Mouse (Mus musculus) forebrain, postnatal 0 days (tissue): ENCODE results near the gene Oscar. TPM values are rescaled to one million over a fixed set of nuclear protein-coding genes. Genes with fewer than 3 reads are reported as not detected.
A peak's percentile ranks its signal among the peaks of the same experiment; 100 is the strongest.

Experiments used
- ATAC-seq: fragments of 200-750 bp; cut with Nextera tagmentation; 2 replicates; pipeline ENCODE4 v1.8.0; 2017; ENCODE audit warnings: mild to moderate bottlenecking, moderate library complexity
- DNase-seq: peaks from one replicate; pipeline ENCODE4 v3.0.0-alpha.2; 2015
- H3K27ac ChIP-seq: fragments of 300-500 bp; sonication (generic); 2 replicates; pipeline ENCODE4 v1.5.1; 2014; ENCODE audit warnings: low read depth, mild to moderate bottlenecking, antibody characterized with exemption, low read length, moderate library complexity, mixed read lengths
- H3K27me3 ChIP-seq: fragments of 300-500 bp; sonication (generic); 2 replicates; pipeline ENCODE4 v1.6.1; 2014; ENCODE audit warnings: mild to moderate bottlenecking, low read length, mixed read lengths; ENCODE audit not compliant: insufficient read depth
- H3K36me3 ChIP-seq: fragments of 300-500 bp; sonication (generic); 2 replicates; pipeline ENCODE4 v1.6.1; 2014; ENCODE audit warnings: mild to moderate bottlenecking, moderate library complexity; ENCODE audit not compliant: insufficient read depth
- H3K4me1 ChIP-seq: fragments of 300-500 bp; sonication (generic); 2 replicates; pipeline ENCODE4 v1.6.1; 2014; ENCODE audit warnings: antibody characterized with exemption; ENCODE audit not compliant: insufficient read depth
- H3K4me2 ChIP-seq: fragments of 300-500 bp; sonication (generic); 2 replicates; pipeline ENCODE4 v1.6.1; 2014; ENCODE audit warnings: low read depth, mild to moderate bottlenecking, moderate library complexity
- H3K4me3 ChIP-seq: fragments of 300-500 bp; sonication (generic); 2 replicates; pipeline ENCODE4 v1.5.1; 2014; ENCODE audit warnings: low read depth, low read length, mixed read lengths
- H3K9ac ChIP-seq: fragments of 300-500 bp; sonication (generic); 2 replicates; pipeline ENCODE4 v1.6.1; 2014; ENCODE audit warnings: mild to moderate bottlenecking
- H3K9me3 ChIP-seq: fragments of 300-500 bp; sonication (generic); 2 replicates; pipeline ENCODE4 v1.6.1; 2016; ENCODE audit warnings: low read length
- CTCF ChIP-seq: sonication (generic); IDR thresholded peaks from 2 replicates; pipeline ENCODE4 v1.5.1; 2016; ENCODE audit warnings: antibody characterized with exemption, control low read depth, low read depth
- WGBS: fragments of 180-500 bp; shearing (Covaris S2); extraction: QIAGEN DNeasy Blood & Tissue Kit; methylation state at CpG from one replicate; pipeline ENCODE4 v1.1.7; 2014; 5-methylcytosine and 5-hydroxymethylcytosine counted together
- polyA plus RNA-seq: library from polyadenylated mRNA; unstranded; fragments of >200 nt; fragmentation: Nextera tagmentation; extraction: Ambion mirVana; gene quantifications from 2 replicates; pipeline ENCODE4 v1.2.1, GENCODE M21; 2015
- total RNA-seq: library from RNA; depleted of rRNA; stranded (reverse); fragments of >200 nt; gene quantifications from 2 replicates; pipeline ENCODE4 v1.2.3, GENCODE M21; 2014

Oscar gene
- total and polyA plus RNA-seq, 2 experiments from 2014 or later, result 0.42 to 0.43 TPM

DNA sequence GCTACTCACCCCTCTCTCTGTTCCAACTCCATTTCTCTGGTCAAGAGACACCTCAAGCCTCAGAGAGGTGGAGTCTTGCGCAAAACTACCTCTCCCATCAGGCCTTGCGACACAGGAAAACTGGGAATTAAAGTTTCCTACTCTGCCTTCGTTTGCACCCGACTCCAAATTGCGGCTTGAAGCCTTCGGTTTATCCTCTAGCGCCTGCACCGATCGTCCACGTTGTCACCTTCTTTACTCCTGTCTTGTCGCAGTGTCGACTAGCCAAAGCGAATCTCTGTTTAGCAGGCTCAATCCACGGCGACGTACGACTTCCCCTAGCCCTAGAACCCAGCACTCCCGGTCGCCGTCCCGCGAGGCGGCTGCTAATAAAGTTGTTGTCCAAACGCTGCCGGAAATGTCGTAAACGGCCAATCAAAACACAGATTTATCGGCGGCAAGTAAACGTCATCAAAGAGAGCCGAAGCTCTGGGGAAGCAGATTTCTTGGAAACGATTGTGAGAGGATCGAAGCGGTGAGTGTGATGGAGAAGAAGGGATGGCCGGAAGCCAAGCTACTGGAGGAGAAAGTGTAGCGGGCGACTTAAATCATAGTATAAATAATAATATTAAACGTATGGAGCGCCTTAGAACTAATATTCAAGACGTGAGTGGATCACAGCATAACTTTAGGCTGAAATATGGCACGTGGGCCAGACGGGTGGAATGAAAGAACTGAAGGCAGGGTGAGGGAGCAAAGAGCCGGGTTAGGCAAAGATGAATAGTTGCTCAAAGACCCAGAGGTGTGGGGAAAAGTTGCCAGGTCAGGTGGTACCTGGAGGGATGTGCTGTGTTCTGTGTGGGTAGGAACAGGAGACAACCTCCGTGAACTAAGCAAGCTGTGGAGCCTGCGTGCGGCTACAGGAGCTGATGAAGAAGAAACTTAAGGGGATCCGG, 13.9 kb upstream of the Oscar start, which contains the start of the genes Tfpt and Prpf31:
Tfpt (minus strand) TSS at position 387 of the 935 bp plus-strand sequence.
Prpf31 (plus strand) TSS at position 443 of the 935 bp plus-strand sequence.
- H3K9ac ChIP-seq, result peak within 1 kb of the TSS; percentile 65
- H3K4me2 ChIP-seq, result peak within 1 kb of the TSS; percentile 92
- WGBS, result 1% methylated on average over 47 of the region's 47 CpGs
- no peaks in the 10 kb centered on the region for H3K27me3 ChIP-seq
- TF ChIP-seq CTCF, result no peak
- H3K36me3 ChIP-seq, result peaks cover 22% of the 10 kb centered on the region
- ATAC-seq, result peak; percentile 93
- H3K9me3 ChIP-seq, result no peaks in the 10 kb centered on the region
- peak; percentile 96 for DNase-seq
- peaks cover 10% of the 10 kb centered on the region; the same call in 1 of the 2 replicates for H3K4me1 ChIP-seq
- peak within 1 kb of the TSS; percentile 86 for H3K27ac ChIP-seq
- H3K4me3 ChIP-seq, result peak within 1 kb of the TSS; percentile 65

DNA sequence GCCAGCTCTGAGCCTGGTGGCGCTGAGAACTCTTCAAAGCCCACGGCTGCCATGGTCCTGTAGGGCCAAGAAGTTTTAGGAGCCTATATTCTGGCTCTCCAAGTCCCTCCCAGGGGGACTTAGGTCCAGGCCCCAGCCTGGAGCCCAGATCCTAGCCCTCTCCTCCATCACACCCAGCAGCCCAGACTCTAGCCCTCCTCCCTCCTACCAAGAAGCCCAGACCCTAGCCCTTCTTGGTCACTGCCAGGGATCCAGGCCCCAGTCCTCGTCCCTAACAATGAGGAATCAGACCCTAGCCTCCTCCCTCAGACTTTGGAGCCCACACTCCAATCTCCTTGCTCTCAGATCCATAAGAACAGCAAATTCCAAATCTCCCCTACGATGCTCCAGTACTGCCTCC, 13.1 kb upstream of the Oscar start:
- H3K4me3 ChIP-seq, result peak overlapping the region; percentile 65
- peak overlapping the region; percentile 86 for H3K27ac ChIP-seq
- H3K36me3 ChIP-seq, result peaks cover 26% of the 10 kb centered on the region; the same call in 1 of the 2 replicates
- no peaks in the 10 kb centered on the region for H3K27me3 ChIP-seq
- H3K4me2 ChIP-seq, result peak overlapping the region; percentile 92
- TF ChIP-seq CTCF, result no peak
- WGBS, result 38% methylated on average over 4 of the region's 4 CpGs
- peaks cover 10% of the 10 kb centered on the region; the same call in 1 of the 2 replicates for H3K4me1 ChIP-seq
- DNase-seq, result no peak
- ATAC-seq, result 0 out of 2 replicates have a peak, but pooled peaks have one; percentile 4
- no peaks in the 10 kb centered on the region for H3K9me3 ChIP-seq
- peak overlapping the region; percentile 65 for H3K9ac ChIP-seq

DNA sequence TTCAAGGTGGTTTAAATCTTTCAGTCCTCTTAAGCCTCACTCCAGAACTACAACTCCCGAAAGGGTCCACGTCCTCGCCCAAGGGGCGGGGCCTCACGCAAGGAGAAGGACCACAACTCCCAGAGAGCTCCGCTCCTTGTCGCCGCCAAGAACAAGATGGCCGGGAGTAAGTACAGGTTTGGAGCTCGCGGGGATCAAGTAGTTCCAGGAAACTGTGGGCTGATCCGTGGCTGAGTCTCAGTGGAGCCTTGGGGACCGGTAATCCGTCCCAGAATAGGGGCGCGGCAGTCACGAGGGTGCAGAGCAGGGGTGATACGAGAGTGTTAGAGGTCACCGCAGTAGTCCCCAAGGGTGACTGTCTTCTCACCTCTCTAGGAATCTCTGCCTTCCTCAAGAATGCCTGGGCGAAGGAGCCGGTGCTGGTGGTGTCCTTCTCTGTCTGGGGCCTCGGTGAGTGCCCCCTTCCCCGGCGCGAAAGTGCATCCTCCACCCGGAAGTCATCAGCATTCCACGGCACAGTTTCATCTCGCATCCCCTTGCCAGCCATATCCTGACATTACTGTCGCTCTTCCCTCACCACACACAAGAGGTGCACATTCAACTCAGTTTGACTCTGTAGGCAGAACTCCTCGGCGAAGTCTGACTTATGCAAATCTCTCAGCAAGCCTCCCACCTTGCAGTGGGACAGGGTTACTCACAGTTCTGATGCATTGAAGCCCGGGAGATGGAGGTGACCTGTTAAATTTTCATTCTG, 1.5 kb upstream of the Oscar start, which contains the start of gene Ndufa3:
Ndufa3 (plus strand) TSS at position 132 of the 754 bp plus-strand sequence.
- H3K4me2 ChIP-seq, result peak within 1 kb of the TSS; percentile 79
- DNase-seq, result peak; percentile 96
- H3K4me3 ChIP-seq, result peak within 1 kb of the TSS; percentile 74
- H3K9me3 ChIP-seq, result no peaks in the 10 kb centered on the region
- H3K9ac ChIP-seq, result peak within 1 kb of the TSS; percentile 87
- H3K27me3 ChIP-seq, result no peaks in the 10 kb centered on the region
- no peak for TF ChIP-seq CTCF
- peaks cover 27% of the 10 kb centered on the region for H3K36me3 ChIP-seq
- WGBS, result 3% methylated on average over 32 of the region's 32 CpGs
- peaks cover 4% of the 10 kb centered on the region; the same call in 1 of the 2 replicates for H3K4me1 ChIP-seq
- peak within 1 kb of the TSS; percentile 77 for H3K27ac ChIP-seq
- ATAC-seq, result peak; percentile 99

DNA sequence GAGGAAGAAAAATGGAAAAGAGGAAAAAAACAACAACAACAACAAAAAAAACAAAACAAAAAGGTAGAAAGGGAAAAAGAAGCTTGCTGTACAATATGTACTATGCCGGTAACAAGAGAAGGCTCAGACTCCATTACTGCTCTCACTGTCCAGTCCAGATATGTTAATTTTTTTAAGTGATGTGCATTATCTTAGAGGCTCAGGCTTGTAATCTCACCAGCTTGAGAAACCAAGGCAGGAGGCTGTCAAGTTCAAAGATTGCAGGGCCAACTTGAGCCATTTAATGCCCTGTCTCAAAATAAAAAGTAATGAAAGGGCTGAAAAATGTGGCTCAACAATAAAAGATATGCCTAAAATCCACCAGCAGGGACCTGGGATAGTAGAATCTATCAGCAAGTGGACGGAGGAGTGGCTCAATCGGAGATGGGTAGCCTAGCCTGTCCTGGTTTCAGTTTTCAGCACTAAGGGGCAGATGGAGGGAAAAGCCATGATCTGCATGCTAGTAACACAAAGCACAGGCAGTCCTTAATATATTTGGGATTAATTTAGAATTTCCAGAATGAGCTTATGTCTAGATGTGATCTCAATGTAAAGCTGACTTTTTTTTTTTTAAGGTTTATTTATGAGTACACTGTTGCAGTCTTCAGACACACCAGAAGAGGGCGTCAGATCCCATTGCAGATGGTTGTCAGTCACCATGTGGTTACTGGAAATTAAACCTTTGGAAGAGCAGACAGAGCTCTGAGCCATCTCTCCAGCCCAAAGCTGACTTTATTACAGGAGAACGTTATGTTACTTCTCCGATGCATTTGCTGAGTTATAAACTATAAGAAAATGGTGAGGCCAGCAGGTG, 658 bp upstream of the Oscar start:
- TF ChIP-seq CTCF, result peak; percentile 80
- ATAC-seq (peak; percentile 65), DNase-seq (no peak)
- 0 out of 2 replicates have a peak overlapping the region, but pooled peaks have one; percentile 77 for H3K27ac ChIP-seq
- peak overlapping the region; percentile 79; the same call in 1 of the 2 replicates for H3K4me2 ChIP-seq
- no peaks in the 10 kb centered on the region for H3K9me3 ChIP-seq
- peaks cover 4% of the 10 kb centered on the region; the same call in 1 of the 2 replicates for H3K4me1 ChIP-seq
- H3K27me3 ChIP-seq, result no peaks in the 10 kb centered on the region
- peak overlapping the region; percentile 74 for H3K4me3 ChIP-seq
- peak overlapping the region; percentile 87; the same call in 1 of the 2 replicates for H3K9ac ChIP-seq
- WGBS, result 40% methylated on average over 6 of the region's 6 CpGs
- H3K36me3 ChIP-seq, result peaks cover 24% of the 10 kb centered on the region

- ATAC-seq (no peak), DNase-seq (no peak)
- Histone ChIP-seq H3K9me3 (no peaks in the 10 kb centered on the region), H3K27me3 (no peaks in the 10 kb centered on the region), H3K4me3 (no peak overlapping the region), H3K4me1 (peaks cover 4% of the 10 kb centered on the region; the same call in 1 of the 2 replicates), H3K27ac (no peak overlapping the region), H3K4me2 (no peak overlapping the region), H3K36me3 (peaks cover 2% of the 10 kb centered on the region; the same call in 1 of the 2 replicates), H3K9ac (no peak overlapping the region)
- TF ChIP-seq CTCF, result no peak
- WGBS, result 80% methylated on average over 3 of the region's 3 CpGs
These were observed 1.9 kb downstream of the Oscar start for GRCm38 (mm10) chr7:3614021-3614420.

- no peaks in the 10 kb centered on the region for H3K9me3 ChIP-seq
- H3K27ac ChIP-seq, result no peak overlapping the region
- WGBS, result 94% methylated on average over 13 of the region's 13 CpGs
- no peak overlapping the region for H3K4me2 ChIP-seq
- ATAC-seq (no peak), DNase-seq (no peak)
- no peaks in the 10 kb centered on the region for H3K4me1 ChIP-seq
- H3K27me3 ChIP-seq, result no peaks in the 10 kb centered on the region
- no peak for TF ChIP-seq CTCF
- H3K36me3 ChIP-seq, result no peaks in the 10 kb centered on the region
- H3K4me3 ChIP-seq, result no peak overlapping the region
- H3K9ac ChIP-seq, result no peak overlapping the region
These were observed 5.0 kb downstream of the Oscar start for GRCm38 (mm10) chr7:3611006-3611405.
